Mouse (Mus musculus) liver, adult 2 months (tissue): ENCODE data around the gene Ralgps2.

Source experiments
- CTCF ChIP-seq: fragments of 200-500 bp; IDR thresholded peaks from 2 replicates; pipeline ENCODE4 v1.5.1; 2011; ENCODE audit warnings: low read depth, low read length, control low read depth
- POLR2A ChIP-seq: fragments of 200-500 bp; IDR thresholded peaks from 2 replicates; pipeline ENCODE4 v1.6.1; 2011; ENCODE audit warnings: low read length, control low read depth; ENCODE audit not compliant: insufficient read depth; ENCODE audit errors: extremely low read depth

GRCm38 (mm10) chr1:156928255-156928654, 11.2 kb downstream of the Ralgps2 start:
- TF ChIP-seq CTCF (no peak), POLR2A (no peak)
